Mouse (Mus musculus): Measurements from ENCODE around the gene Pde8b. TPM values are rescaled to one million over a fixed set of nuclear protein-coding genes. Genes with fewer than 3 reads are reported as not detected.
A peak's percentile ranks its signal among the peaks of the same experiment; 100 is the strongest.

Pde8b gene
- total RNA-seq, 1 experiment from 2014 or later = 142 TPM

DNA sequence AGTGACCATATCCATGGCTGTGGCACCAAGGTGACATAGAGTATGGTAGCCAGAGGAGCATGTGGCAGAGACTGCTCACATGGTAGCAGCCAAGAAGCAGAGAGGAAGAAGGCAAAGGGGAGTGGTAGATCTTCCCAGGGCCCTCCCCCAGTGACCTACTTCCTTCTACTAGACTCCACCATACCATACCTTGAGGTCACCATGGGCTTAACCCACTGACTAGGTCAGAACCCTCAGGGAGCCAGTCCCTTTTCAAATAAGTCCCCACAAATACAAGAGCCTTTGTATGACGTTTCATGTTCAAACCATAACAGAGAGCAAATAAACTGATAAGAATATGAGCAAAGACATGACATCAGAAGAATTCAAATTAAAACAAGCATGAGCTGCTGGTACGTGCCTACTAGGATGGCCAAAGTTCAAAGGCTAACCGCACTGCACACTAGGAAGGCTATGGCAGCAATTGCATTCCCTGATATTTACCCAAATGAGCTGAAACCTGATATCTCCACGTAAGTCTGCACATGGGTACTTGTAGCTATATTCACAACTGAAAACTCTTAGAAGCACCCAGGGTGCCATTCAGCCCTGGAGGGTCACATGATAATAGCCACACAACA lies 109.6 kb downstream of the Pde8b start:
- no peak for DNase-seq

- no peak for DNase-seq
These were observed 114.6 kb downstream of the Pde8b start for GRCm38 (mm10) chr13:95135326-95136150.

DNA sequence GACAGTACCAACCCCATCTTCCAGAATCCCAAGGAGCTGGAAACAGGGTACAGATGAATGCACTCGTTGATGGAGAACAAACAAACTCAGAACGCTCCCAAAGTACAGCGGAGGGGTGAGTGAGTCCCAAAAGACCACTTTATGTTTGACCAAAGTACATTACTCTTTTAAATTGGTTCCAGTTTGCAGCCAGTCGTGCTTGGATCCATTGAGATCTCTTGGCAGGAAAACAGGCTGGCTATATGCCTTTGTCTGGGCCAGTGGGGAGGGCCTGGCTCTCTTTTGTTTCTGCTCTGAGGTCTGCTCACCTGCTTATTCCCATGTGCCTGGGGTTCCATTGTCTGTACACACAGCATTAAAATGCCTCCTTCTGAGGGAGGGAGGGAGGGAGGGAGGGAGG lies 118.3 kb downstream of the Pde8b start:
- DNase-seq = no peak

DNA sequence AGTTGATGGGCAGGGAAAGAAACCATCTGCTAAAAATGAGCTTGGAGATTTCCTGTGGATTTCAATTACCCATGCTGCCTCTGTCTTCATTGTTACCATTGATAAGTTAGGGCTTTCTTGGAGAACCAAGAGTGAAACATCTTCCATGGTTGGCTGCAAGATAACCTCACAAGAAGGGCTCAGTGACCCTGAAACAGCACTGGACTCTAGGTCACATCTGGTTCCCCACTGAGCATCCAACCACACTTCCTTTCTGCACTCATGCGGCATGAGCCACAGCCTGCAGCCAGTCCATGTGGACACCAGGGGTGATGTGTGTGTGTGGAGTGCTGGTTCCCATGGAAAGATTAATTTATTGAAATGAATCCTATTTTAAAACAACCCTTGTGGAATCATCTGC lies 119.1 kb downstream of the Pde8b start:
- DNase-seq = no peak

DNA sequence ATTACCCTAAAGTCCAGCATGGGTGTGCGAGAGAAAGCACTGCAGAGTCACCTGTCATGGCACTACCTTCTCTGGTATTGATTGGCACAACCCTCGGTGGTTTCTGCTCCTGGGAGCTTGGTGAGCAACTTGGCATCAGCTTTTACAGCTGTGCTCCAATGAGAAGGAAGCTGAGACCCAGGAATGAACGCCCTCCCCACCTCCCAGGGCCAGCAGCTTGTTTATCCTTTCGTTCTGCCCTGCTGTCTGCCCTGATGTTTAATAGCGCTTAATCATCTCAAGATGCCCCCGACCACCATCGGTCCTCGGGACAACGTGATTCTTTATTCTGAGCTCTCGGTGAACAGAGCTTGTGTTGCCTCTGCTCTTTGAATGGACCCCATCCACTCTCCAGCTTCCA lies 122.8 kb downstream of the Pde8b start:
- no peak for DNase-seq

DNA sequence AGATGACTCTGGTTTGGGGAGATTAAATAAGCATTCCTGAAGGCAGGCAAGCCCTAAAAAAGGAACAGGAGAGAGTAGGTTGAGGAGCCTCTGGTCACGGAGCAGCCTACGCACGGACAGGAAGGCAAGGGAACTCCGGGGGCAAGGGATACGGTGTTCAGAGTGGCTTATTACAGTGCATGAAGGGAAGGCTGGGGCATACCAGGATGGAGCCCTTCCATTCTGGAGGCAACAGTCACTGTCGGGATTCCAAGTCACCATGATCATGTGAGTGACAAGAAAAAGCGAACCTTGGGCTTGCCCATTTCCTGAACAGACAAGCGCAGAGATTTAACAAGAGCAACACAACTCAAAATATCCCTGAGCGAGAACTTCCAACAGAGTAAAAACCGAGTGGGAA lies 123.3 kb downstream of the Pde8b start:
- DNase-seq = no peak

GRCm38 (mm10) chr13:95125546-95126215 lies 124.5 kb downstream of the Pde8b start:
- no peak for DNase-seq

GRCm38 (mm10) chr13:95120570-95120969 lies 129.6 kb downstream of the Pde8b start:
- no peak for DNase-seq

- no peak for DNase-seq
These were observed 136.4 kb downstream of the Pde8b start for GRCm38 (mm10) chr13:95113763-95114162.

GRCm38 (mm10) chr13:95109555-95109954 lies 140.6 kb downstream of the Pde8b start:
- no peak for DNase-seq

GRCm38 (mm10) chr13:95108035-95108434 lies 142.1 kb downstream of the Pde8b start:
- DNase-seq = no peak

GRCm38 (mm10) chr13:95104865-95105264 lies 145.3 kb downstream of the Pde8b start:
- DNase-seq = no peak

GRCm38 (mm10) chr13:95102985-95103590 lies 147.0 kb downstream of the Pde8b start:
- DNase-seq = no peak

- no peak for DNase-seq
These were observed 148.8 kb downstream of the Pde8b start for GRCm38 (mm10) chr13:95101315-95101714.

GRCm38 (mm10) chr13:95098931-95099720 lies 151.0 kb downstream of the Pde8b start:
- DNase-seq = peak; percentile 24

DNA sequence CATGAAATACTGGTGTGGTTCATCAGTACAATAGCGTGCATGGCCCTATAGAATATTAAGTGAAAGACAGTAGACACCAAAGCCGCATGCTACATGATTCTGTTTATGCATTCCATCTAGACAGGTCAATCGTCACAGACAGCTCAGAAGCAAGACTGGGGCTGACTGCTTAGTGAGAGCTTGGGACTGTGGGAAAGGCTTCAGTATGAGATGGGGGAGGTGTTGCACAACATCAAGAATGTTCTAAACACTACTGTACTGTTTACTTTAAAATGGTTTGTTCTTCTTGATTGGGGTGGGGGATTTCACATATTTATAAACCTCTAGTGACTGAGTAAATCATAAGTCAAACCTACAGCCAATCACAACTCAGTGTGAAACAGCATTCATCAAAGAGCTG lies 153.5 kb downstream of the Pde8b start:
- DNase-seq = no peak

DNA sequence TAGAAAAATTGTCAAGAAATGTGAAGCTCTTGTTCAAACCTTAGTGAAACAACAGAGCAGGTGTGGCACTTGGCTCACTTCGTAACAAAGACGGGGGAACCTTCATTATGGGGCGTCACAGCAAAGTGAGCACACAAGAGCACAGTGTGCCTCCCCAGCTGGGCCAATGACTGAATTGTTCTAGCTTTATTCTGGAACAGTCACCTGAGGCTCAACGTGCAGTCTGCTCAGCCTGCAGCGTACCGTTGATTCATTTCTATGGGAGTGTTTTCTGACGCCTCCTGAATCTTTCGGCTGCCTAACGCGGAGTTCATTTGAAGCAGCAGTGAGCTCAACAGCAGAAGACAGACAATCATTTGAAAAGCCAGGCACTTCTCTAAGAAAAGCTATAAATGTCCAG lies 154.3 kb downstream of the Pde8b start:
- DNase-seq = no peak

DNA sequence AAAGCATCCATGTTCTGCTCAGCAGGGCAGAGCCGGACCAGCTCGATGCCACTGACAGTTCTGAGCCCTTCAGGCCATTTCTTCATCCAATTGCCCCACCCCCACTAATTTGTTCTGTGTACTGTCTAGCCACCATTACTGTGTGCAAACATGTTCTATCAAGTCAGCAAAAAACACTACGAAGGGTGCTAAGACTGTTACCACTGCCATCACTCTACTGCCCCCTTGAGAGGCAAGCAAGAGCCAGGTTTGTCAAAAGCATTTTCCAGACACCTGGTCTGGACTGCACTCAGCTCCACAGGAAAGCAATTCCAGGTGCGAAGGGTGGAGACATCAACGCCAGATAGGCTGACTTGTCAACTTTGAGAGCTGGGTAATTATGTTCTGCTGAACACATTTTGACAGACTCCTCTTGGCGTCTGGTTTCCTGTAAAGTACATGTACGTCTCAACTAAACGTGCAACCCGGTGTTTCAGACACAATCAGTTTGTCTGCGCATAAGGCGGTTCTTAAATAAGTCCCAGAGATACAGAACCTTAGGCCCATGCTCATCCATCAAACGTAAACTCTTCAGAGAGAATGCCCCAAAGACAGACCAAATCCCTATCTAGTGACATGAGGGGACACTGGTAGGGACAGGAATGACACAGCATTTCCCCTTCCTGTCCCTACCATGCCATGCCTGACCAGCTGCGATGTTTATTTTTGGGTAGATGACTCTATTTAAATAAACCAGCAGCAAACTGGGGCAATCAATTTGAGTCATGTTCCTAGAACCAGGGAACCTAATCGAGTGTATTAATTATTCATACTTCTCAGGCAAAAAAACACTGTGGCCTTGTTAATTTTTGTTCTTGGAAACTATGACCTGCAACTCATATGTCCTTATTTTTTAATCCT lies 158.3 kb downstream of the Pde8b start:
- no peak for DNase-seq

GRCm38 (mm10) chr13:95087358-95087787 lies 162.8 kb downstream of the Pde8b start:
- no peak for DNase-seq

DNA sequence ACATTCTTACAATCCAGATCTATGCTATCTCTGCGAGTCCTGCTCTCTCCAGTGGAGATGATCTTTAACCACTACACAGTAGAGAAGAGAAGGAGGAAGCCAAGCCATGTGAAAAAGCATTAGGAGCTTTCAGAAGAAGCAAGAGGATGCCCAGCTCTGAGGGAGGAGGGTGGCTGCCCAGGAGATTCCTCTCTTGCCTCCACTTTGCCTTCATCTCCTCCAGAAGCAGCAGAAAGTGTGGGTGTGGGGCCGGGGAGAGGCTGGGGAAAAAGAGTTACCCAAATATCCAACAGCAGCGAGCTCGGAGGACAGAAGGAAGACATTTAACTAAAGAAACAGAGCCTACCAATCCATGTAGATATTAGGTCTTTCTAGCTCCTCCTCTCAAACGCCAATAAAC lies 164.1 kb downstream of the Pde8b start:
- DNase-seq = no peak

- DNase-seq = no peak
These were observed 167.5 kb downstream of the Pde8b start for GRCm38 (mm10) chr13:95082611-95083010.
